Mouse (Mus musculus) R1 (cell line): ENCODE results near the gene 1700074P13Rik.
"Not testable (repeated sequence)": the region's sequence is repeated elsewhere in the genome, so short reads cannot be mapped to it uniquely, and the experiment has no call there.

Source experiments
- DNase-seq: peaks from one replicate; pipeline ENCODE4 v3.0.0-alpha.2; 2018; ENCODE audit warnings: low read depth, low spot score

The 1700074P13Rik gene

DNA sequence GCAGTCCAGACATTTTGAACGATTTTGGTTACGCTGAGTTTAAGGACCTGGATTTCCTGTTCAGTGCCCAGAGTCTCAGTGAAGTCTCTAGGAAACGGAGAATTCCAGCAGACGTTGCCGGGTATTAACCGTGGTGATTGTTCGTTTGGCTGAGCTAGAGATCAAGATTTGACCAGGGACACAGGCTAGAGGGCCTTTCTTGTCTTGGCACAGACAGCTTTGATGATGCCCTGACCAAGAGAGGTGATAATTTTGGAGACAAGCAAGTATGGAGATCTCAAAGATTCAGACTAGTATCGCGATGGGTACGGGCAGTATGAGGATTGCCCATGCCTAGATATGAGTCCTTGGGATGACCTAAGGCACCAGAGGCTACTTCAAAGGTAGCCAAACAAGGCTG lies at the start of gene 1700074P13Rik:
Gene 1700074P13Rik, minus strand, starts transcription at position 101 of the 400 bp plus-strand sequence.
- no peak for DNase-seq

DNA sequence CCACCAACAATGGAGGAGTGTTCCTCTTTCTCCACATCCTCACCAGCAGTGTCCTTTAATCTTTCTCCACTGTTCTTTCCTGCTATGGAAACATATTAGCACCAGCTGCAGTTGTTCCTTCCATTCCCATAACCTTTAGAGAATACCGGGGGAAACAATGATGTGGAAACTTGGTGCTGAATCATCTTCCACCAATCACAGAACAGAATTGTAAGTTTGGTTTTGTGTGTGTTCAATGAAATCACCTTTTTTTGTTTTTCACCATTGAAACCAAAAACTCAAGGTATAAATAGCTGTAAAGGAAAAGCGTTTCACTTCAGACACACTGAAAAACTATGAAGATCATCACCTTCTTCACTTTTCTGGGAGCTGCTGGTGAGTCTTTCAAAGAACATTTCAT lies 24.1 kb upstream of the 1700074P13Rik start, which contains the start of gene 1810009J06Rik:
Gene 1810009J06Rik, plus strand, starts transcription at position 301 of the 400 bp plus-strand sequence.
- DNase-seq, result not testable (repeated sequence)

- DNase-seq, result no peak
Observed at GRCm38 (mm10) chr6:40953716-40954115, 13.4 kb upstream of the 1700074P13Rik start.

GRCm38 (mm10) chr6:40951770-40952169 lies 11.4 kb upstream of the 1700074P13Rik start, which contains the start of gene Gm4744:
Gene Gm4744 (minus strand): TSS chr6:40951870.
- no peak for DNase-seq

DNA sequence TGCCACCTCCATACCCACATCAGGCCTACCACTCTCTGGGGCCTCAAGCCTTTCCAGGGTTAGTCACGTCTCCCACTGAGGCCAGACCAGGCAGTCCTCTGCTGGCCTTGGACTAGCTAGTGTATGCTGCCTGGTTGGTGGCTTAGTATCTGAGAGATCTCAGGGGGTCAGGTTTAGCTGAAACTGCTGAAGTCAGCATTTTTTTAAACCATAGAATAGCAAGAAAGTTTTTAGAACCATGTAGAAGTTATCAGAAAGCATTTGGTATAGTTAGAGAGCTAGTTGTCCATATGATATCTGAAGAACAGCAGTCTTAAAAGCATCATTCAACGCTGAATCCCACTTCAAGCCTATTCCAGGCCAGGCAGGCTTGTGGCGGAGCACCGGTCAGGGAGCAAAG lies 20.4 kb downstream of the 1700074P13Rik start:
- no peak for DNase-seq

DNA sequence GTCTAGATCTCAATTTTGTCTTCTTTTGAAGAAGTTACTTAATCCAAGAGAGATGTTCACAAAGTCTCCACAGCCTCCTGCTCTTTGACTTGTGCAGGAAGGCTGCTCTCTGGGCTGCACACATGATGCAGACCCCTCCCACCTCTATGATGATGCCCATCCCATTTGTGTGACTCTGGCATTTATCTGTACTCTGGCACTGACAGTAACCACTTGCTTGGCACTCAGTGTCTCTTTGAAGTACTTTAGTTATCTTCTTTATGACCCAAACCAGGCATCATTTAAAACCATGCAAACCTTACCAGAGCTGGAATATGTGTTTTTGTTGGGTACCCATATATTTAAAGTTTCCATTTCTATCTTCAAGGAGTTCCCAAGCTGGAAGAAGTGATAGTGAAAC lies 40.1 kb downstream of the 1700074P13Rik start, which contains the start of gene Prss58:
Gene Prss58, minus strand, starts transcription at position 101 of the 400 bp plus-strand sequence.
- DNase-seq, result no peak

- no peak for DNase-seq
Observed at GRCm38 (mm10) chr6:40894716-40895115, 45.6 kb downstream of the 1700074P13Rik start.

DNA sequence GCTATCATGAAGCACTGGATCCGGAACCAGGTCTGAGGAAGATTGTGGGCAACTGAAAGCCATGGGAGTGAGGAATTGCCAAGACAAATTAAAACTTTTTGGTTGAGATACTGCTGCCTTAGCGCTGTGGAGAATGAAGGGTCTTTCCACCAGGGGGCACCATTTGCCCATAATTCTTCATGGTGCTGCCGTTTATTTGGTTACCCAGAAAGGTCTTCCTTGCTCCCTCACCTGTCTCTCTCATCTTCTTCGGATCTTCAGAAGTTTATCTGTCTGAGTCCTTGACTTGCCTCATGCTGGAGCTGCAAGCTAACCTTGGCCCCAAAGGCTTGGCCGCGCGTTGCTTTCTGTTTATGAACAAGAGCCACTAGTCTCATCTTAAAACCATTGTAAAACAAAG lies 46.8 kb downstream of the 1700074P13Rik start:
- peak; percentile 43 for DNase-seq

- no peak for DNase-seq
Observed at GRCm38 (mm10) chr6:40891754-40892153, 48.6 kb downstream of the 1700074P13Rik start.

GRCm38 (mm10) chr6:40890973-40891372 lies 49.4 kb downstream of the 1700074P13Rik start:
- DNase-seq, result no peak

DNA sequence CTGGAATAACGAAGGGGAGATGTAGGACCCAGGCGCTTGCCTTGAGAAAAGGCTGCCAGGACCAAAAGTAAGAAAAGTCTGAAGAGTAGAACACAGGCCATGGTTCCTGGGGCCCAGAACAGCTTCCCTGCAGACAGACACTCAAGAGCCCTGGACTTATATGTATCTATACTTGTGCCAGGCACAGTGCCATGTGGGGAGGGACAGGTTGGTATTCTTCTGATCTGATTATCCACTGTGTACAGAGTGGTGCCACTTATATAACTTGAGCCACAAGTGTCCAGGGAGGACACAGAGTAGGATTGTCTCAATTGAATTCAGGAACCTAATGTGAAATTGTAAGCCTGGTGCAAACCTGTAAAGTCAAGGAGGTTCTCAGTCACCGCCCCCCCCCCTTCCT lies 53.0 kb downstream of the 1700074P13Rik start, which contains the start of gene Moxd2:
Gene Moxd2, minus strand, starts transcription at position 101 of the 400 bp plus-strand sequence.
- DNase-seq, result no peak
